Mouse (Mus musculus) brain, embryonic 14.5 days (tissue): ENCODE measurements around the gene 1700024P04Rik.

Experiments
- CTCF ChIP-seq: fragments of 200-500 bp; IDR thresholded peaks from 2 replicates; pipeline ENCODE4 v1.5.1; 2012; ENCODE audit warnings: inconsistent platforms, mild to moderate bottlenecking, moderate library complexity, borderline replicate concordance; ENCODE audit not compliant: insufficient read depth, insufficient read length; ENCODE audit errors: extremely low read depth
- POLR2A ChIP-seq: fragments of 200-500 bp; IDR thresholded peaks from 2 replicates; pipeline ENCODE4 v1.6.1; 2012; ENCODE audit warnings: mild to moderate bottlenecking, inconsistent platforms, borderline replicate concordance; ENCODE audit not compliant: poor library complexity, insufficient read depth, insufficient read length, severe bottlenecking; ENCODE audit errors: extremely low read depth

DNA sequence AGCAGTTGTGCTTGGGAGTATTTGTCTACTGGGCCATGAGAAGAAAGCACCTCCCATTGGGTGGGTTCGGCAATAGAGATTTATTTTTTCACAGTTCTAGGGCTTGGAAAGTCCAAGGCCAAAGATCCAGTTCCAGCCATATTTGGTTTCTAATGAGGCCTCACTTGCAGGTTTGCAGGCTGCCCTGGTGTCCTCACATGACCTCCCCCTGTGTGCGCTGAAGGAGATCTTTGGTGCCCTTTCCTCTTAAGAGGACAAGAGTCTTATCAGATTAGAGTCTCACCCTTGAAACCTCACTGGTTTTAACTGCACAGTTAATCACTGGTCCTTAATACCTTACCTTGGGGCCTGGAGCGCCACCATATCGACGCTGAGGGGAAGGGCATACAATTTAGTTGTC, 40.9 kb upstream of the 1700024P04Rik start:
- no peak for TF ChIP-seq CTCF
- no peak for TF ChIP-seq POLR2A
